Mouse (Mus musculus): ENCODE data around the gene Zfp13. TPM values are rescaled to one million over a fixed set of nuclear protein-coding genes. Genes with fewer than 3 reads are reported as not detected.
"Not testable (repeated sequence)": the region's sequence is repeated elsewhere in the genome, so short reads cannot be mapped to it uniquely, and the experiment has no call there.

Zfp13 gene
- polyA plus RNA-seq, 1 experiment from 2014 or later = 4.0 TPM

DNA sequence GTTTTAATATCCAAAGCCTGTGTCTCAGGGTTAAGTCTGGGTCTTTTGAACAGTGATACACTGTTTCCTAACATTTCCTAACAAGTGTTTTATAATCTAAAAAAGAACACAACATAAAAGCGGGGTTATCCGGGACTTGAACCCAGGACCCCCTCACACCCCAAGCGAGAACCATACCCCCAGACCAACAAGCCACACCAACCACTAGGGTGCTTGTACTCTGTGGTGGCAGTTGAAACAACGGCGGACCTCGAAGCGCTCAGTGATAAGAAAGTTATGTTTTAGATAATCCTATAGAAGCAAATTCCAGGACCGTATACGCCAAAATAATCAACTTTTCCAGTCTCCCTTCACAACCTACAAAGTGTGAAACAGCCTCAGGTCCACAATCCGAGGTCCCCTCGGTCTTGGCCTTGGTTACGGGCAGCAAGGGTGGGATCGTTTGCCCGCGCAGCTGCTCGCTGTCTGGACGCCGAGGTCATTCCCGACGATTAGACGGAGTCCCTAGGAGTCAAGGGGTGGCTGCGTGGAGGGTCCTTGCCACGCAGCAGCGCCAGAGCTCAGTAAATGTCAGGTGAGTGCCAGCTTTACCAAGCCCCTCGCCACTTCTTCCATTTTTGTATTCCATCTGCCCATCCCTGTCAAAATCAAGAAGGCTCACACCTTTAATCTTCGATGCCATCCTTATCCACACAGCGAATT lies 61.6 kb downstream of the Zfp13 start:
- H3K4me2 ChIP-seq (replicated peaks; ENCODE audit: low read depth) = peak overlapping the region; percentile 46
- H3K36me3 ChIP-seq (ENCODE audit: control insufficient read depth, insufficient read depth, low read length) = no peaks in the 10 kb centered on the region
- H3K9ac ChIP-seq (ENCODE audit: low read length) = no peak overlapping the region
- no peak for TF ChIP-seq CTCF (IDR thresholded peaks at IDR 0.05; ENCODE audit: low read depth)
- TF ChIP-seq EP300 (optimal IDR thresholded peaks at IDR 0.05) = no peak
- H3K4me3 ChIP-seq (ENCODE audit: low read depth, low read length) = peak overlapping the region; percentile 32
- H3K27ac ChIP-seq (replicated peaks) = no peak overlapping the region
- H3K9me3 ChIP-seq (ENCODE audit: control insufficient read depth, low read length) = no peaks in the 10 kb centered on the region
- no peaks in the 10 kb centered on the region; the same call in 1 of the 2 replicates for H3K27me3 ChIP-seq (ENCODE audit: control insufficient read depth, insufficient read depth, low read length)
- ATAC-seq (ENCODE audit: low FRiP score, low TSS enrichment) (no peak), DNase-seq (ENCODE audit: low spot score) (peak; percentile 12)
- no peaks in the 10 kb centered on the region for H3K4me1 ChIP-seq (replicated peaks; ENCODE audit: control insufficient read depth, insufficient read depth)
- WGBS = 7% methylated on average over 27 of the region's 27 CpGs

GRCm38 (mm10) chr17:23535046-23535788 lies 64.1 kb downstream of the Zfp13 start:
- H3K27me3 ChIP-seq (ENCODE audit: control insufficient read depth, insufficient read depth, low read length); H3K9me3 ChIP-seq (ENCODE audit: control insufficient read depth, low read length); H3K27ac ChIP-seq (replicated peaks); H3K4me3 ChIP-seq (ENCODE audit: low read depth, low read length); DNase-seq (ENCODE audit: low spot score); ATAC-seq (ENCODE audit: low FRiP score, low TSS enrichment); H3K4me1 ChIP-seq (replicated peaks; ENCODE audit: control insufficient read depth, insufficient read depth); H3K36me3 ChIP-seq (ENCODE audit: control insufficient read depth, insufficient read depth, low read length); H3K9ac ChIP-seq (ENCODE audit: low read length): not testable (repeated sequence)
- 5% methylated on average over 16 of the region's 29 CpGs for WGBS
- H3K4me2 ChIP-seq (replicated peaks; ENCODE audit: low read depth) = peak overlapping the region; percentile 14; the same call in 1 of the 2 replicates

GRCm38 (mm10) chr17:23533591-23534490 lies 65.4 kb downstream of the Zfp13 start:
- H3K4me3 ChIP-seq (ENCODE audit: low read depth, low read length); ATAC-seq (ENCODE audit: low FRiP score, low TSS enrichment); H3K36me3 ChIP-seq (ENCODE audit: control insufficient read depth, insufficient read depth, low read length); H3K9me3 ChIP-seq (ENCODE audit: control insufficient read depth, low read length); H3K27ac ChIP-seq (replicated peaks); H3K4me1 ChIP-seq (replicated peaks; ENCODE audit: control insufficient read depth, insufficient read depth); H3K27me3 ChIP-seq (ENCODE audit: control insufficient read depth, insufficient read depth, low read length); H3K9ac ChIP-seq (ENCODE audit: low read length); DNase-seq (ENCODE audit: low spot score); H3K4me2 ChIP-seq (replicated peaks; ENCODE audit: low read depth): not testable (repeated sequence)
- 9% methylated on average over 9 of the region's 23 CpGs for WGBS

GRCm38 (mm10) chr17:23531408-23531807 lies 67.9 kb downstream of the Zfp13 start:
- not testable (repeated sequence) for H3K27ac ChIP-seq (replicated peaks); H3K4me3 ChIP-seq (ENCODE audit: low read depth, low read length); H3K4me1 ChIP-seq (replicated peaks; ENCODE audit: control insufficient read depth, insufficient read depth); H3K27me3 ChIP-seq (ENCODE audit: control insufficient read depth, insufficient read depth, low read length); H3K36me3 ChIP-seq (ENCODE audit: control insufficient read depth, insufficient read depth, low read length); DNase-seq (ENCODE audit: low spot score); H3K4me2 ChIP-seq (replicated peaks; ENCODE audit: low read depth); ATAC-seq (ENCODE audit: low FRiP score, low TSS enrichment); H3K9me3 ChIP-seq (ENCODE audit: control insufficient read depth, low read length); H3K9ac ChIP-seq (ENCODE audit: low read length)
- 38% methylated on average over 1 of the region's 1 CpGs for WGBS

Other genes with a start within 250 kb of the Zfp13 start
- not detected in 2 replicates for gene Vmn2r116, start 214.9 kb downstream of the Zfp13 start, polyA plus RNA-seq (2015; fragmentation: Nextera tagmentation; extraction: Ambion mirVana)
- gene Vmn2r117, start 119.8 kb downstream of the Zfp13 start, polyA plus RNA-seq (2015; fragmentation: Nextera tagmentation; extraction: Ambion mirVana) = not detected in 2 replicates
- gene Zfp213, start 35.2 kb downstream of the Zfp13 start, polyA plus RNA-seq (2015; fragmentation: Nextera tagmentation; extraction: Ambion mirVana) = 8.9 and 9.2 TPM in 2 replicates
- gene Zscan10, start 1.4 kb upstream of the Zfp13 start, polyA plus RNA-seq (2015; fragmentation: Nextera tagmentation; extraction: Ambion mirVana) = 0.05 TPM in 1 of 2 replicates, not detected in the other
- 0.12 and 0.18 TPM in 2 replicates for gene Mmp25, start 45.8 kb upstream of the Zfp13 start, polyA plus RNA-seq (2015; fragmentation: Nextera tagmentation; extraction: Ambion mirVana)
- 50.9 and 58.2 TPM in 2 replicates for gene Bicdl2, start 61.0 kb upstream of the Zfp13 start, polyA plus RNA-seq (2015; fragmentation: Nextera tagmentation; extraction: Ambion mirVana)
- 183 and 186 TPM in 2 replicates for gene Hcfc1r1, start 74.1 kb upstream of the Zfp13 start, polyA plus RNA-seq (2015; fragmentation: Nextera tagmentation; extraction: Ambion mirVana)
- 17.7 and 18.1 TPM in 2 replicates for gene Thoc6, start 74.4 kb upstream of the Zfp13 start, polyA plus RNA-seq (2015; fragmentation: Nextera tagmentation; extraction: Ambion mirVana)
- 33.5 and 33.7 TPM in 2 replicates for gene Tnfrsf12a, start 78.0 kb upstream of the Zfp13 start, polyA plus RNA-seq (2015; fragmentation: Nextera tagmentation; extraction: Ambion mirVana)
- 3.0 and 3.2 TPM in 2 replicates for gene Cldn6, start 79.8 kb upstream of the Zfp13 start, polyA plus RNA-seq (2015; fragmentation: Nextera tagmentation; extraction: Ambion mirVana)
- 0.79 and 0.92 TPM in 2 replicates for gene Cldn9, start 84.5 kb upstream of the Zfp13 start, polyA plus RNA-seq (2015; fragmentation: Nextera tagmentation; extraction: Ambion mirVana)
- 0.04 and 0.16 TPM in 2 replicates for gene 1520401A03Rik, start 123.3 kb upstream of the Zfp13 start, polyA plus RNA-seq (2015; fragmentation: Nextera tagmentation; extraction: Ambion mirVana)
- 17.1 and 17.6 TPM in 2 replicates for gene Pkmyt1, start 126.8 kb upstream of the Zfp13 start, polyA plus RNA-seq (2015; fragmentation: Nextera tagmentation; extraction: Ambion mirVana)
- 26.3 and 28.0 TPM in 2 replicates for gene Paqr4, start 141.4 kb upstream of the Zfp13 start, polyA plus RNA-seq (2015; fragmentation: Nextera tagmentation; extraction: Ambion mirVana)
- 2.7 and 3.0 TPM in 2 replicates for gene Kremen2, start 146.3 kb upstream of the Zfp13 start, polyA plus RNA-seq (2015; fragmentation: Nextera tagmentation; extraction: Ambion mirVana)
- gene Flywch1, start 172.1 kb upstream of the Zfp13 start, polyA plus RNA-seq (2015; fragmentation: Nextera tagmentation; extraction: Ambion mirVana) = 24.2 and 27.3 TPM in 2 replicates
- 15.9 and 16.4 TPM in 2 replicates for gene Flywch2, start 186.6 kb upstream of the Zfp13 start, polyA plus RNA-seq (2015; fragmentation: Nextera tagmentation; extraction: Ambion mirVana)
- 211 and 215 TPM in 2 replicates for gene Srrm2, start 191.0 kb upstream of the Zfp13 start, polyA plus RNA-seq (2015; fragmentation: Nextera tagmentation; extraction: Ambion mirVana)
- 881 and 1,013 TPM in 2 replicates for gene Elob, start 229.6 kb upstream of the Zfp13 start, polyA plus RNA-seq (2015; fragmentation: Nextera tagmentation; extraction: Ambion mirVana)
- gene Prss33, start 236.6 kb upstream of the Zfp13 start, polyA plus RNA-seq (2015; fragmentation: Nextera tagmentation; extraction: Ambion mirVana) = 0.11 TPM in 1 of 2 replicates, not detected in the other
- gene Prss32, start 244.4 kb upstream of the Zfp13 start, polyA plus RNA-seq (2015; fragmentation: Nextera tagmentation; extraction: Ambion mirVana) = 13.6 and 14.8 TPM in 2 replicates
- 0.88 and 0.90 TPM in 2 replicates for gene Prss41, start 244.7 kb upstream of the Zfp13 start, polyA plus RNA-seq (2015; fragmentation: Nextera tagmentation; extraction: Ambion mirVana)

Measured in stomach, postnatal 0 days (tissue).